Mouse (Mus musculus) small intestine, adult 2 months (tissue): ENCODE results near the gene Rpp25. TPM values are rescaled to one million over a fixed set of nuclear protein-coding genes. Genes with fewer than 3 reads are reported as not detected.

ENCODE experiments used
- H3K27ac ChIP-seq: fragments of 200-500 bp; 2 replicates; pipeline ENCODE4 v1.5.1; 2012; ENCODE audit warnings: low read depth, low read length, control low read depth, inconsistent platforms; ENCODE audit not compliant: insufficient read depth
- H3K27me3 ChIP-seq: fragments of 200-500 bp; 2 replicates; pipeline ENCODE4 v1.6.1; 2012; ENCODE audit warnings: mild to moderate bottlenecking, moderate library complexity, low read length, inconsistent platforms; ENCODE audit not compliant: control insufficient read depth, insufficient read depth
- H3K36me3 ChIP-seq: fragments of 200-500 bp; 2 replicates; pipeline ENCODE4 v1.6.1; 2012; ENCODE audit warnings: mild to moderate bottlenecking, low read length, control low read depth, inconsistent platforms; ENCODE audit not compliant: control insufficient read depth, insufficient read depth
- H3K4me1 ChIP-seq: fragments of 200-500 bp; 2 replicates; pipeline ENCODE4 v1.6.1; 2012; ENCODE audit warnings: low read length, inconsistent platforms, mixed read lengths; ENCODE audit not compliant: control insufficient read depth, insufficient read depth, insufficient read length
- H3K4me3 ChIP-seq: fragments of 200-500 bp; 2 replicates; pipeline ENCODE4 v1.5.1; 2012; ENCODE audit warnings: low read depth, mild to moderate bottlenecking, control low read depth, inconsistent platforms, low read length, moderate library complexity
- CTCF ChIP-seq: fragments of 200-500 bp; IDR thresholded peaks from 2 replicates; pipeline ENCODE4 v1.5.1; 2012; ENCODE audit warnings: low read depth, mild to moderate bottlenecking, control low read depth, inconsistent platforms, low read length, moderate library complexity, mixed read lengths; ENCODE audit not compliant: insufficient replicate concordance, insufficient read length; ENCODE audit errors: extremely low read depth
- POLR2A ChIP-seq: fragments of 200-500 bp; IDR thresholded peaks from 2 replicates; pipeline ENCODE4 v1.6.1; 2012; ENCODE audit warnings: low read depth, mild to moderate bottlenecking, control low read depth, inconsistent platforms, low read length, moderate library complexity
- WGBS: fragments of 180-500 bp; shearing (Covaris S2); methylation state at CpG from one replicate; pipeline ENCODE4 v1.1.7; 2018; 5-methylcytosine and 5-hydroxymethylcytosine counted together
- polyA plus RNA-seq: library from polyadenylated mRNA; depleted of rRNA; stranded (reverse); fragments of >200 nt; gene quantifications from 2 replicates; pipeline ENCODE4 v1.2.3, GENCODE M21; 2012; rRNA removed

Gene Rpp25
- polyA plus RNA-seq, result 1.2 and 10.5 TPM in 2 replicates

DNA sequence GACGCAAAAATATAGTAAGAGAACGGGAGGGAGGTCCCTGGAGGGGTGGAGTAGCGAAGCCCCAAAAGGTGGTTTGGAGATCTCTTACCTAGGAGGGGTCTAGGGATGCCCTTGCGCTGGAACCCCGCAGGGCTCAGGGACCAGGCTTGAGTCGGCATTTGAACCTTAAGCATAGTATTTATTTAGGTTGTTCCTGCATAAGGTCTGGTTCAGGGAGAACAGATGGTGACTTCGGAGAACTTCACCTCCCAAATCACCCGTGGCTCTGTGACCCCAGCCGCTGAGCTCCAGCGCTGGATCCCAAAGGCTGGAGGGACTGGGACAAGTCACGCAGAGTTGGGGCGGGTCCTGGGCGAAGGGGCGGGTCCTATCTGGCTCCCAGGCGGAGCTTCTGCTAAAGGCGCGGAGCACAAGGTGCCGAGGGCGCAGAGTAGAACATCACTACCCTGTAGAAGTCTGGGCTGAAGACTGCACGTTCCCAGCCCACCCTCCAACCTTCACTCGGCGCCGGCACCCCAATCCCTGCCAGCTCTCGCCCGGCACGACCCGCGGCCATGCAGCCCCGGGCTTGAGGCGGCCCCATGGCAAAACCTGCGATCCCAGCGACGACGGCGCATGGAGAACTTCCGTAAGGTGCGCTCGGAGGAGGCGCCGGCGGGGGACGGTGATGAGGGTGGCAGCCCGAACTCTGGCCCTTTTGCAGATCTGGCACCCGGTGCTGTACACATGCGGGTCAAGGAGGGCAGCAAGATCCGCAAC is at the start of gene Rpp25:
Rpp25 (plus strand) TSS at position 405 of the 759 bp plus-strand sequence.
- Histone ChIP-seq H3K4me1 (peaks cover 9% of the 10 kb centered on the region), H3K36me3 (no peaks in the 10 kb centered on the region), H3K27ac (no peak within 1 kb of the TSS), H3K4me3 (peak within 1 kb of the TSS; percentile 58), H3K27me3 (peaks cover 36% of the 10 kb centered on the region)
- no peak for TF ChIP-seq CTCF
- TF ChIP-seq POLR2A, result no peak
- WGBS, result 1% methylated on average over 46 of the region's 46 CpGs

DNA sequence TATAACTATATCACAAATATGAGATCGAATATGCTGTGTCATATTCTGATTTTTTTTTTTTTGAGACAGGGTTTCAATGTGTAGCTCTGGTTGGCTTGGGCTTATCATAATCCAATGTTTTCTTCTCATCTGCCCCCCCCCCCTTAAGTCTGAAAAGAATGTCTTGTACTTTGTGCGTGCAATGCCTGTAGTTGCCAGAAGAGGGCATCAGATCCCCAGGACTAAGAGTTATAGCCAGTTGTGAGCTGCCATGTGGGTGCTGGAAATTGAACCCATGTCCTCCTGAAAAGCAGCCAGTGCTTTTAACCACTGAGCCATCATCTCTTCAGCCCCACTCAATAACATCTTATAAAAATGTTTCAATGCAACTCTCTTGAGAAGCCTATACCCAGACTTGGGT is 44.1 kb upstream of the Rpp25 start:
- no peak overlapping the region for H3K27ac ChIP-seq
- TF ChIP-seq CTCF (peak; percentile 38; the same call in 1 of the 2 replicates), POLR2A (no peak)
- peaks cover 20% of the 10 kb centered on the region for H3K4me1 ChIP-seq
- no peaks in the 10 kb centered on the region for H3K27me3 ChIP-seq
- 95% methylated on average over 2 of the region's 2 CpGs for WGBS
- no peak overlapping the region for H3K4me3 ChIP-seq
- H3K36me3 ChIP-seq, result peaks cover 4% of the 10 kb centered on the region; the same call in 1 of the 2 replicates

DNA sequence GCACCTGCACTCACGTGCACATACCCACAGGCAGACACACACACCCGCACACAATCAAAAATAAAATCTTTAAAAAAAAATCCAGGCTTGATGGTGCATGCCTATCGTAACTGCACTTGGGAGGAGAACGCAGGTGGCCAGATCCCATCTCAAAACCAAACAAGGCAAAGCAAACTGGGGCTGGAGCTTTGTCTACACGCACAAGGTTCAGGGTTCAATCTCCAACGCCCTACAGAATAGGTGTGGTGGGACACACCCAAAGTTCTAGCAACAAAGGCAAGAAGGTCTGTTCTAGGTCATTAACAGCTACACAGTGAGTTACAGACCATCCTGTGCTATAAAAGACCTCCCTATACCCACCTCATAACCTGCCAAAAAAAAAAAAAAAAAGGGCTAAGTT is 41.0 kb upstream of the Rpp25 start:
- peaks cover 4% of the 10 kb centered on the region; the same call in 1 of the 2 replicates for H3K36me3 ChIP-seq
- 22% methylated on average over 6 of the region's 6 CpGs for WGBS
- H3K27me3 ChIP-seq, result no peaks in the 10 kb centered on the region
- TF ChIP-seq POLR2A (no peak), CTCF (no peak)
- H3K27ac ChIP-seq, result peak overlapping the region; percentile 99
- peaks cover 35% of the 10 kb centered on the region for H3K4me1 ChIP-seq
- peak overlapping the region; percentile 29; the same call in 1 of the 2 replicates for H3K4me3 ChIP-seq

DNA sequence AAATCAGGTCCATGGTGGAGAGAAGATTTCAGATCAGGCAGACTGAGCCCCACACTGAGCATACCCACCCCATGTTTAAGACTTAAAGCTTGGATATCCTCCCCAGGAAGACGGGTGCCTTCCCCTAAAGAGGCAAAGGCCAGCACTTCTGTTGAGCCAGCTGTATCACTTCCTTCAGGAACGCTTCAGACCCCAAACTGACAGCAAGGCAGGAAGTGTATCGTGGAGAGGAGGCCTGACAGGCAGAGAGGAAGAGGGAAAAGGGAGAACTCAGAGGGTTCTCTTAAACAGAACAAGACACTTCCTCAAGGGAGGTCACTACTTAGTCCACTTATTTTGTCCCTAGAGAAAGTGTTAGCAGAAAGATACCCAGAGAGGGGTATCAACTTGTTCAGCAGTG is 37.7 kb upstream of the Rpp25 start:
- H3K27me3 ChIP-seq, result no peaks in the 10 kb centered on the region
- H3K4me1 ChIP-seq, result peaks cover 35% of the 10 kb centered on the region
- WGBS, result 27% methylated on average over 3 of the region's 3 CpGs
- peak overlapping the region; percentile 69 for H3K27ac ChIP-seq
- no peak overlapping the region for H3K4me3 ChIP-seq
- H3K36me3 ChIP-seq, result peaks cover 4% of the 10 kb centered on the region; the same call in 1 of the 2 replicates
- TF ChIP-seq CTCF, result no peak
- TF ChIP-seq POLR2A, result no peak

DNA sequence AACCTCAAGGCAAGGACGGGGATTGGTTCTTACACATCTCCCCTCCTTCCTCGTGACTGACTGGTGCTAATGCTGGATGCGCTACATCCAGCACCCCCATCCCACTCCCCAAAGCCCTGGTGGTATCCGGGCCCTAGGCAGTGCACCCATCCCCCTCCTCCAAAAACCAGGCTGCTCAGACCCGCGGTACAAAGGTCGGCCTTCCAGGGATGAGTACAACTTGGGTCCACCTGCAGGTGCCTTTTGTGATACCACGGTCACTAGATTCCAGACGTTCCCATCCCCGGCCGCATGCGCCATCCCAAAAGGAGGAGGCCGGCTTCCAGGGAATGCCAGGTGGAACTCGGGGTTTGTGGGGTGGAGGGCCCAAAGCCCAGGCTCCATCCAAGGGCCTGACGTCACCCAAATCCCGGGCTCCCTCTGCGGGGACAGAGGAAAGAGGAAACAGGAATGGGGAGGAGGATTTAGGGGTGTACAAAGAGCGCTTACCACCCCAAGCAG is 36.5 kb upstream of the Rpp25 start:
- WGBS, result 2% methylated on average over 18 of the region's 18 CpGs
- H3K4me3 ChIP-seq, result peak overlapping the region; percentile 93
- H3K27ac ChIP-seq, result peak overlapping the region; percentile 69

DNA sequence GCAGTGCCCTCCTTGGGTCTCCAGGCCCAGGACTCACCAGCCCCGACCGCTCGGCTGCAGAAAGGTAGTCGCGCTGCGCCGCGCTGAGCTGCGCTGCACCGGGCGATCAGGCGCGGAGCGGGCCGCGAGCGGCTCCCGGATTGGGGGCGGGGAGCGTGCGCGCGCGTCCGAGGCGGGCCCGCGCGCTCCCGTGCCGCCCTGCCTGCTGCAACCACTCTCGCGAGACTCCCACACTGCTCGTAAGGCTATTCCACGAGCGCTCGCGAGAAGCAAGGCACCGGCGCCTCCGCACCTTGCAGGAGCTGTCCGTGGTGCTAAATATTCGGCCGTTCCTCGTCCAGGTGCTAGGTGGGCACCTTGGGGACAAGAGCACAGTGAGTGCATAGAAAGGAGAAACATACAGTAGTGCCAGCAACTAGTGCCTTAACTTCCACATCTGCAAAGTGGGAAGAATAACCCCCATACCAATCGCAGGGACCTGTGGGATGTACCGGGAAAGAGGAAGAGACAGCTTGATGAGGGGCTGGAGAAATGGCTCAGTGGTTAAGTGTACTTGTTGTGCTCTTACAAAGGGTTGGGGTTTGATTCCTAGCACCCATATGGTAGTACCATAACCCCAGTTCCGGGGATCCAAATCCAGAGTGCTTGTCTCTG is 35.8 kb upstream of the Rpp25 start, which contains the start of gene Scamp5:
Scamp5 (minus strand) TSS at position 165 of the 654 bp plus-strand sequence.
- Histone ChIP-seq H3K4me3 (peak within 1 kb of the TSS; percentile 93), H3K4me1 (peaks cover 29% of the 10 kb centered on the region), H3K27me3 (no peaks in the 10 kb centered on the region), H3K27ac (peak within 1 kb of the TSS; percentile 69), H3K36me3 (peaks cover 4% of the 10 kb centered on the region; the same call in 1 of the 2 replicates)
- TF ChIP-seq POLR2A (peak; percentile 19; the same call in 1 of the 2 replicates), CTCF (no peak)
- 2% methylated on average over 48 of the region's 48 CpGs for WGBS

More for the DNA sequence above, 36.5 kb upstream of the Rpp25 start:
- H3K27me3 ChIP-seq, result no peaks in the 10 kb centered on the region
- peaks cover 4% of the 10 kb centered on the region; the same call in 1 of the 2 replicates for H3K36me3 ChIP-seq
- no peak for TF ChIP-seq POLR2A
- TF ChIP-seq CTCF, result no peak
- peaks cover 31% of the 10 kb centered on the region for H3K4me1 ChIP-seq

DNA sequence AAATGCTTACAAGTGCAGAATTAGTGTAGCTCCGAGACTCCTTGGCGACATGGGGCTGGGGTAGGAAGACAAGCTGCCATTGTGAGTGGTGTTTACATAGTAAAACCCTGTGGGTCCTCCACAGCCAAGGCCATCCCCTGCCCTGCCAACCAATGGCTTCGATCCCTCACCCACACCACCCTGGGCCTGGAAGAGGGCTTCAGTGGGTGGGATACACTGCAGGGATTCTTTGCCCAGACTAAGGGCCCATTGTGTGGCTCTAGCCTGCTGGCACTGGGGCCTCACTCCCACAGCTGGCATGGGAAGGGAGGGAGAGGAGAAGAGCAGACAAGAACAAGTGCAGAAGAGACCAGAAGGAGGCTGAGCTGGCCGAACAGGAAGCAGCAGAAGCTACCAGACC is 34.9 kb upstream of the Rpp25 start:
- Histone ChIP-seq H3K36me3 (peaks cover 4% of the 10 kb centered on the region; the same call in 1 of the 2 replicates), H3K4me3 (no peak overlapping the region), H3K27ac (no peak overlapping the region), H3K4me1 (peaks cover 22% of the 10 kb centered on the region; the same call in 1 of the 2 replicates), H3K27me3 (no peaks in the 10 kb centered on the region)
- 69% methylated on average over 4 of the region's 4 CpGs for WGBS
- no peak for TF ChIP-seq POLR2A
- TF ChIP-seq CTCF, result no peak
